Mouse (Mus musculus): ENCODE data around the gene C1rl. TPM values are rescaled to one million over a fixed set of nuclear protein-coding genes. Genes with fewer than 3 reads are reported as not detected.

Gene C1rl
- total and polyA plus RNA-seq, 2 experiments from 2014 or later: 0.22 to 0.48 TPM

- no peak overlapping the region for H3K9ac ChIP-seq
- H3K27ac ChIP-seq (ENCODE audit: low read depth, low read length): no peak overlapping the region
- H3K27me3 ChIP-seq (ENCODE audit: insufficient read depth, low read length): no peaks in the 10 kb centered on the region
- H3K36me3 ChIP-seq (ENCODE audit: insufficient read depth): no peaks in the 10 kb centered on the region
- 54% methylated on average over 2 of the region's 2 CpGs for WGBS
- H3K4me1 ChIP-seq (ENCODE audit: insufficient read depth): no peaks in the 10 kb centered on the region
- ATAC-seq (no peak), DNase-seq (no peak)
- no peak for TF ChIP-seq CTCF (IDR thresholded peaks at IDR 0.05; ENCODE audit: low read depth)
- H3K4me2 ChIP-seq (ENCODE audit: low read depth): no peak overlapping the region
- no peaks in the 10 kb centered on the region for H3K9me3 ChIP-seq (ENCODE audit: low read length)
- no peak overlapping the region for H3K4me3 ChIP-seq (ENCODE audit: low read depth, low read length)
These were observed 5.4 kb upstream of the C1rl start for GRCm38 (mm10) chr6:124487509-124487908.

- Histone ChIP-seq H3K27me3 (ENCODE audit: insufficient read depth, low read length) (no peaks in the 10 kb centered on the region), H3K4me1 (ENCODE audit: insufficient read depth) (no peaks in the 10 kb centered on the region), H3K27ac (ENCODE audit: low read depth, low read length) (no peak overlapping the region), H3K9ac (no peak overlapping the region), H3K4me2 (ENCODE audit: low read depth) (no peak overlapping the region), H3K9me3 (ENCODE audit: low read length) (no peaks in the 10 kb centered on the region), H3K36me3 (ENCODE audit: insufficient read depth) (no peaks in the 10 kb centered on the region), H3K4me3 (ENCODE audit: low read depth, low read length) (no peak overlapping the region)
- TF ChIP-seq CTCF (IDR thresholded peaks at IDR 0.05; ENCODE audit: low read depth): no peak
- DNase-seq: no peak
- WGBS: 78% methylated on average over 4 of the region's 4 CpGs
- ATAC-seq: no peak
These were observed 4.0 kb upstream of the C1rl start for GRCm38 (mm10) chr6:124488952-124489351.

GRCm38 (mm10) chr6:124491427-124491826 is 1.5 kb upstream of the C1rl start:
- Histone ChIP-seq H3K27ac (ENCODE audit: low read depth, low read length) (no peak overlapping the region), H3K9ac (no peak overlapping the region), H3K36me3 (ENCODE audit: insufficient read depth) (no peaks in the 10 kb centered on the region), H3K9me3 (ENCODE audit: low read length) (no peaks in the 10 kb centered on the region), H3K4me1 (ENCODE audit: insufficient read depth) (no peaks in the 10 kb centered on the region), H3K27me3 (ENCODE audit: insufficient read depth, low read length) (no peaks in the 10 kb centered on the region), H3K4me2 (ENCODE audit: low read depth) (no peak overlapping the region), H3K4me3 (ENCODE audit: low read depth, low read length) (no peak overlapping the region)
- DNase-seq (no peak), ATAC-seq (no peak)
- WGBS: 81% methylated on average over 6 of the region's 6 CpGs
- TF ChIP-seq CTCF (IDR thresholded peaks at IDR 0.05; ENCODE audit: low read depth): no peak

GRCm38 (mm10) chr6:124493886-124494285 is 973 bp downstream of the C1rl start:
- Histone ChIP-seq H3K27me3 (ENCODE audit: insufficient read depth, low read length) (no peaks in the 10 kb centered on the region), H3K9me3 (ENCODE audit: low read length) (no peaks in the 10 kb centered on the region), H3K9ac (no peak overlapping the region), H3K4me3 (ENCODE audit: low read depth, low read length) (no peak overlapping the region), H3K27ac (ENCODE audit: low read depth, low read length) (no peak overlapping the region), H3K36me3 (ENCODE audit: insufficient read depth) (no peaks in the 10 kb centered on the region), H3K4me1 (ENCODE audit: insufficient read depth) (no peaks in the 10 kb centered on the region), H3K4me2 (ENCODE audit: low read depth) (no peak overlapping the region)
- TF ChIP-seq CTCF (IDR thresholded peaks at IDR 0.05; ENCODE audit: low read depth): no peak
- DNase-seq (no peak), ATAC-seq (no peak)
- 89% methylated on average over 5 of the region's 5 CpGs for WGBS

- Histone ChIP-seq H3K27ac (ENCODE audit: low read depth, low read length) (no peak overlapping the region), H3K36me3 (ENCODE audit: insufficient read depth) (no peaks in the 10 kb centered on the region), H3K4me1 (ENCODE audit: insufficient read depth) (no peaks in the 10 kb centered on the region), H3K9ac (no peak overlapping the region), H3K9me3 (ENCODE audit: low read length) (no peaks in the 10 kb centered on the region), H3K27me3 (ENCODE audit: insufficient read depth, low read length) (no peaks in the 10 kb centered on the region), H3K4me2 (ENCODE audit: low read depth) (no peak overlapping the region), H3K4me3 (ENCODE audit: low read depth, low read length) (no peak overlapping the region)
- ATAC-seq (no peak), DNase-seq (no peak)
- TF ChIP-seq CTCF (IDR thresholded peaks at IDR 0.05; ENCODE audit: low read depth): no peak
- 94% methylated on average over 5 of the region's 5 CpGs for WGBS
These were observed 3.1 kb downstream of the C1rl start for GRCm38 (mm10) chr6:124496054-124496453.

- no peak for ATAC-seq
- no peaks in the 10 kb centered on the region for H3K9me3 ChIP-seq (ENCODE audit: low read length)
- 48% methylated on average over 10 of the region's 10 CpGs for WGBS
These were observed 7.1 kb downstream of the C1rl start for GRCm38 (mm10) chr6:124499914-124500566.

GRCm38 (mm10) chr6:124501473-124501872 is 8.6 kb downstream of the C1rl start:
- no peaks in the 10 kb centered on the region for H3K27me3 ChIP-seq (ENCODE audit: insufficient read depth, low read length)
- no peak for DNase-seq
- no peak overlapping the region for H3K27ac ChIP-seq (ENCODE audit: low read depth, low read length)
- no peak for TF ChIP-seq CTCF (IDR thresholded peaks at IDR 0.05; ENCODE audit: low read depth)
- no peak for ATAC-seq
- H3K9ac ChIP-seq: no peak overlapping the region
- H3K4me3 ChIP-seq (ENCODE audit: low read depth, low read length): no peak overlapping the region
- H3K36me3 ChIP-seq (ENCODE audit: insufficient read depth): no peaks in the 10 kb centered on the region
- H3K4me1 ChIP-seq (ENCODE audit: insufficient read depth): no peaks in the 10 kb centered on the region
- H3K4me2 ChIP-seq (ENCODE audit: low read depth): no peak overlapping the region
- WGBS: 84% methylated on average over 4 of the region's 4 CpGs
- no peaks in the 10 kb centered on the region for H3K9me3 ChIP-seq (ENCODE audit: low read length)

More at GRCm38 (mm10) chr6:124499914-124500566, 7.1 kb downstream of the C1rl start:
- H3K4me2 ChIP-seq (ENCODE audit: low read depth): no peak overlapping the region
- H3K36me3 ChIP-seq (ENCODE audit: insufficient read depth): no peaks in the 10 kb centered on the region
- TF ChIP-seq CTCF (IDR thresholded peaks at IDR 0.05; ENCODE audit: low read depth): no peak
- no peak overlapping the region for H3K27ac ChIP-seq (ENCODE audit: low read depth, low read length)
- H3K9ac ChIP-seq: no peak overlapping the region
- no peaks in the 10 kb centered on the region for H3K4me1 ChIP-seq (ENCODE audit: insufficient read depth)
- no peaks in the 10 kb centered on the region for H3K27me3 ChIP-seq (ENCODE audit: insufficient read depth, low read length)
- no peak for DNase-seq
- H3K4me3 ChIP-seq (ENCODE audit: low read depth, low read length): no peak overlapping the region

Measured in forebrain, postnatal 0 days (tissue).